ENCODE assay signal across 26 mouse cellular contexts in the genomic region with DNA sequence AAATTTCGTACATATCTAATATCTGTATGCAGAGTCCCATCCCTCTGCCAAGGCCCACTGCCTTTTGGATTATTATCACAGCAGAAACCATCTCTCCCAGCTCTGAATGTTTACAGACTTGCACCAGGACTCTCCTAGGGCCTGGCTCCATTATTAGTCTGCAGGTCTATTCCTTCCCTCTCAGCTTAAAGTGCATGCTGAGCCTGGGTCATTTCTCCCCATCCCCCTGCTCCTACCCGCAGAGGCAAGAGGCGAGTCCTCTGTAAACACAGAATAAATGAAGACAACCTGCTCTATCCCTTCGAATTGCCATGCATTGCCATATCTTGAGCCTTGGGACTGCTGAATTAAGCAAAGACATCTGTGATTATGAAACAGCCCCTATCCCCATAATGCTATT.
DNase-seq lines count a peak whose midpoint lies in the region; ATAC-seq lines count a peak whose summit lies in the region.
"Had no signal": no experiment of that assay in that cellular context is flagged by ENCODE, and none has a peak within 500 bp of the region (broad histone marks: within the 10 kb centered on the region; RNA-seq: fewer than 3 reads in every experiment).

No protein-coding gene starts in this region.

- no peak for DNase-seq in limb, embryonic 10.5 days (ENCODE audit: low spot score)
- DNase-seq in embryonic facial prominence, embryonic 10.5 days (ENCODE audit: low spot score) = no peak
- peak; percentile 11 for DNase-seq in forebrain, embryonic 14.5 days (ENCODE audit: low spot score)
- peak; percentile 1 for DNase-seq in yolk sac, embryonic 10.5 days (ENCODE audit: low spot score)
- no peak for DNase-seq in gastrocnemius, postnatal 14 days
- no peak for DNase-seq in adrenal gland, postnatal 10 days
- DNase-seq: adrenal gland, postnatal 14 days; cerebellum, adult 18-20 months; gastrocnemius, adult 2 months; heart, postnatal 14 days; kidney, adult 18-20 months; kidney, postnatal 25 days; left cerebral cortex, postnatal 4 days; lung, embryonic 14.5 days; lung, postnatal 14 days; right cerebral cortex, adult 18-20 months; spleen, adult 18-20 months; thymus, adult 18-20 months; thymus, postnatal 25 days had no signal

- intact Hi-C loops in gastrocnemius, postnatal 14 days (cut with DNase I; ENCODE audit: low total_unique reads) = no loop called here

- no peak overlapping the region for H3K9ac ChIP-seq in limb, embryonic 12.5 days (replicated peaks)
- H3K9ac ChIP-seq in forebrain, embryonic 14.5 days (ENCODE audit: low read length) = no peak overlapping the region
- H3K9ac ChIP-seq: kidney, embryonic 15.5 days; liver, embryonic 15.5 days; lung, embryonic 14.5 days; neural tube, embryonic 12.5 days had no signal

- no peak overlapping the region for H3K4me3 ChIP-seq in limb, embryonic 12.5 days (replicated peaks)
- no peak overlapping the region for H3K4me3 ChIP-seq in limb, embryonic 10.5 days
- H3K4me3 ChIP-seq in embryonic facial prominence, embryonic 10.5 days = no peak overlapping the region
- H3K4me3 ChIP-seq in forebrain, embryonic 14.5 days (ENCODE audit: low read depth, low read length) = no peak overlapping the region
- H3K4me3 ChIP-seq: gastrocnemius, adult 2 months; hindbrain, embryonic 10.5 days; kidney, embryonic 15.5 days; liver, embryonic 15.5 days; myocyte; neural tube, embryonic 12.5 days had no signal

- no peak overlapping the region for H3K4me2 ChIP-seq in limb, embryonic 12.5 days
- no peak overlapping the region for H3K4me2 ChIP-seq in forebrain, embryonic 14.5 days (ENCODE audit: low read length)
- H3K4me2 ChIP-seq: kidney, embryonic 15.5 days; liver, embryonic 15.5 days; lung, embryonic 14.5 days; neural tube, embryonic 12.5 days had no signal

- H3K9me3 ChIP-seq in limb, embryonic 12.5 days = no peaks in the 10 kb centered on the region
- no peaks in the 10 kb centered on the region for H3K9me3 ChIP-seq in limb, embryonic 10.5 days (replicated peaks)
- H3K9me3 ChIP-seq in embryonic facial prominence, embryonic 10.5 days = no peaks in the 10 kb centered on the region
- no peaks in the 10 kb centered on the region for H3K9me3 ChIP-seq in forebrain, embryonic 14.5 days (replicated peaks; ENCODE audit: control insufficient read depth, low read length)
- H3K9me3 ChIP-seq: hindbrain, embryonic 10.5 days; kidney, embryonic 15.5 days; liver, embryonic 15.5 days; neural tube, embryonic 12.5 days had no signal

- no peaks in the 10 kb centered on the region for H3K27me3 ChIP-seq in limb, embryonic 12.5 days
- no peaks in the 10 kb centered on the region for H3K27me3 ChIP-seq in limb, embryonic 10.5 days (ENCODE audit: low read depth, poor library complexity, severe bottlenecking)
- H3K27me3 ChIP-seq in embryonic facial prominence, embryonic 10.5 days (replicated peaks; ENCODE audit: low read depth, poor library complexity, severe bottlenecking) = no peaks in the 10 kb centered on the region
- no peaks in the 10 kb centered on the region for H3K27me3 ChIP-seq in forebrain, embryonic 14.5 days (replicated peaks; ENCODE audit: control insufficient read depth, insufficient read depth, low read length)
- H3K27me3 ChIP-seq: kidney, embryonic 15.5 days; liver, embryonic 15.5 days; neural tube, embryonic 12.5 days; Patski had no signal

- no peak for ATAC-seq in limb, embryonic 12.5 days (ENCODE audit: insufficient number of reproducible peaks, insufficient read depth, low FRiP score, low TSS enrichment, low read depth)
- ATAC-seq in forebrain, embryonic 14.5 days = 0 out of 2 replicates have a peak, but pooled peaks have one; percentile 32
- ATAC-seq: Patski had no signal

- H3K36me3 ChIP-seq in limb, embryonic 12.5 days = no peaks in the 10 kb centered on the region
- no peaks in the 10 kb centered on the region for H3K36me3 ChIP-seq in limb, embryonic 10.5 days
- no peaks in the 10 kb centered on the region for H3K36me3 ChIP-seq in embryonic facial prominence, embryonic 10.5 days (replicated peaks)
- no peaks in the 10 kb centered on the region for H3K36me3 ChIP-seq in forebrain, embryonic 14.5 days (ENCODE audit: control insufficient read depth, insufficient read depth, low read length)
- H3K36me3 ChIP-seq: hindbrain, embryonic 10.5 days; kidney, embryonic 15.5 days; liver, embryonic 15.5 days; neural tube, embryonic 12.5 days had no signal

- peaks cover 25% of the 10 kb centered on the region for H3K4me1 ChIP-seq in limb, embryonic 12.5 days (replicated peaks)
- H3K4me1 ChIP-seq in limb, embryonic 10.5 days = peaks cover 20% of the 10 kb centered on the region
- H3K4me1 ChIP-seq in embryonic facial prominence, embryonic 10.5 days = peaks cover 19% of the 10 kb centered on the region
- H3K4me1 ChIP-seq in forebrain, embryonic 14.5 days (ENCODE audit: control insufficient read depth, insufficient read depth, low read length) = no peaks in the 10 kb centered on the region
- H3K4me1 ChIP-seq: kidney, embryonic 15.5 days; liver, embryonic 15.5 days; neural tube, embryonic 12.5 days had no signal

- peak overlapping the region; percentile 60 for H3K27ac ChIP-seq in limb, embryonic 12.5 days
- no peak overlapping the region for H3K27ac ChIP-seq in limb, embryonic 10.5 days
- 0 out of 2 replicates have a peak overlapping the region, but pooled peaks have one; percentile 66 for H3K27ac ChIP-seq in embryonic facial prominence, embryonic 10.5 days (replicated peaks)
- no peak overlapping the region for H3K27ac ChIP-seq in forebrain, embryonic 14.5 days (ENCODE audit: low read depth, low read length)
- H3K27ac ChIP-seq: gastrocnemius, adult 2 months; kidney, embryonic 15.5 days; liver, embryonic 15.5 days; neural tube, embryonic 12.5 days had no signal

- 44% methylated on average over 4 of the region's 4 CpGs for WGBS in limb, embryonic 12.5 days
- WGBS in limb, embryonic 10.5 days = 70% methylated on average over 4 of the region's 4 CpGs
- WGBS in embryonic facial prominence, embryonic 10.5 days = 51% methylated on average over 4 of the region's 4 CpGs
- WGBS in forebrain, embryonic 14.5 days = 26% methylated on average over 4 of the region's 4 CpGs

Comparison
In these comparisons a context has a peak if more than half of its experiments do, and no peak if none do; other contexts are left out.
1. H3K27ac ChIP-seq: peak in limb, embryonic 12.5 days (single experiment) and embryonic facial prominence, embryonic 10.5 days (single experiment); none in limb, embryonic 10.5 days (single experiment) and forebrain, embryonic 14.5 days (single experiment).
2. DNase-seq: peak in forebrain, embryonic 14.5 days (single experiment) and yolk sac, embryonic 10.5 days (single experiment); none in limb, embryonic 10.5 days (single experiment), embryonic facial prominence, embryonic 10.5 days (single experiment), gastrocnemius, postnatal 14 days (single experiment) and adrenal gland, postnatal 10 days (single experiment).